Mouse (Mus musculus): ENCODE data around the gene Ift172. TPM values are rescaled to one million over a fixed set of nuclear protein-coding genes. Genes with fewer than 3 reads are reported as not detected.

Ift172 gene
- polyA plus RNA-seq (2012; rRNA removed) (3.6 and 3.7 TPM in 2 replicates), polyA plus RNA-seq (2014; fragmentation: Nextera tagmentation; extraction: Ambion mirVana) (3.1 and 3.3 TPM in 2 replicates)

DNA sequence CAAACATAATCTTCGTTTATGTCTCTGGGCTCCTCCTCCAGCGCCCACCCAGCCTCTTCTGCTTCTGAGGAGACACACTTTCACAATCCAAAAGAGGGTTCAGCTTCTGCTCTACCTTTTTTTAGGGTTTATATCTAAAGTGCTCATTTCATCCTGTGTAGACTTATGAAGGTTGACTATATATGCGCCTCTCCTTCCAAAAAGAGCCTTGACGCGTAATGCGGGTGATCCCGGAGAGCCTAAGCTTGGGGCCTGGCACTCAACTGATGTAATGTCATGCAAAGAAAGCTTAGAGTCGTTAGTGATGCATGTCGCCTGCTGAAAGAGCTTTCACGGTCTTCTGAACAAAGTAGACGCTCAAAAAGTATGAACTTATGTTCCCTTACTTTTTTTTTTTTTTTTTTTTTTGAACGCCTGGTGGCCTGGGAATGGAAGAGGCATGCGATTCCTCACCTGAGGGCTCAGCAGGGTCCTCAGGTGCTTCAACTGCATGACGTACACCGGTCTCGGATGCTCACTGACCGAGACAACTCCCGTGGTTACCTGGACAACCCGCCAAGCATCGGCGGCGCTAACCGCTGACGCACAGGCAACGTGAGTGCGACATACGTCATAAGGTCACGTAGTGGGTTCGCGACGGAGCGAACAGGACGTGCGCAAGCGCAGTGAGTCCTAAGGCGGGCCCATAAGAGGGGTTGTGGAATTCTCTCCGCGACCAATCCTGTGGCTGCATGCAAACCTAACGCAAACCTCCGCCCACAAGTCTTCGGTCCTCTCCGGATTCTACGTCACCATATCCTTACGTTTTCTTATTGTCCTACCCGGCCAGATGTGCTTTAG is at the start of gene Ift172:
Gene Ift172 (minus strand): TSS at position 596 of the 840 bp plus-strand sequence.
- peak; percentile 95 for ATAC-seq (ENCODE audit: insufficient read depth)
- peaks cover 6 to 16% of the 10 kb centered on the region in 2 experiments for H3K4me1 ChIP-seq (replicated peaks; ENCODE audit: control insufficient read depth in 2 of 2, insufficient read depth in 2 of 2, low read length in 1 of 2)
- H3K4me2 ChIP-seq (ENCODE audit: low read depth) = peak within 1 kb of the TSS; percentile 94
- peaks cover 14% of the 10 kb centered on the region for H3K27me3 ChIP-seq (ENCODE audit: control insufficient read depth, insufficient read depth, low read length)
- H3K9me3 ChIP-seq (ENCODE audit: control insufficient read depth, low read length) = no peaks in the 10 kb centered on the region
- peak within 1 kb of the TSS; percentile 66 for H3K27ac ChIP-seq
- WGBS (ENCODE audit: insufficient replicate concordance) = 2% methylated on average over 45 of the region's 45 CpGs
- no peaks in the 10 kb centered on the region for H3K36me3 ChIP-seq (replicated peaks; ENCODE audit: control insufficient read depth, insufficient read depth, low read depth)
- TF ChIP-seq EP300 (IDR thresholded peaks at IDR 0.05; ENCODE audit: low read depth) (no peak), CTCF (IDR thresholded peaks at IDR 0.05; ENCODE audit: low read depth) (0 out of 2 replicates have a peak, but pooled peaks have one; percentile 15)
- H3K4me3 ChIP-seq (ENCODE audit: insufficient read depth in 1 of 2, low read depth in 2 of 2, low read length in 2 of 2) = peak within 1 kb of the TSS; percentile 70 to 83
- peak; percentile 95 to 96 (median 96) for DNase-seq (ENCODE audit: low read depth in 3 of 3, low spot score in 3 of 3)
- H3K9ac ChIP-seq (replicated peaks) = peak within 1 kb of the TSS; percentile 71

DNA sequence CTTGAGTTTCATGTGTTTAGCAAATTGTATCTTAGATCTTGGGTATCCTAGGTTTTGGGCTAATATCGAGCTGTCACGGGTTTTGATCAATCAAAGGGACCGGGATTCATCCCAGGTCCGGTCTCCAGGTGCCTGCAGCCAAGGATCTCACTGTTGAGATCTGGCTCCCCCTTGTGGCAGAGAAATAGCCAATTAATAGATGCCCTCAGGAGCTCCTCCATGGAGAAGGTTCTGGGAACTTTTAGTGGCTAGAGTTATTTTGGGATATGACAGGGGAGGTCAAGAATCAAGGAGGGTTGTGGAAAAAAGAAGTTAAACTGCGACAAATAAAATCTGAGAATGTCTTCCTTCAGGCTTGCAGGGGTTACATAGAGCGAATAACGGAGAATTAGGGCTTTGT is 37.3 kb upstream of the Ift172 start:
- Histone ChIP-seq H3K9ac (replicated peaks) (no peak overlapping the region), H3K4me1 (replicated peaks; ENCODE audit: control insufficient read depth in 2 of 2, insufficient read depth in 2 of 2, low read length in 1 of 2) (no peaks in the 10 kb centered on the region), H3K27ac (no peak overlapping the region), H3K27me3 (ENCODE audit: control insufficient read depth, insufficient read depth, low read length) (no peaks in the 10 kb centered on the region), H3K4me2 (ENCODE audit: low read depth) (no peak overlapping the region), H3K36me3 (replicated peaks; ENCODE audit: control insufficient read depth, insufficient read depth, low read depth) (no peaks in the 10 kb centered on the region), H3K9me3 (ENCODE audit: control insufficient read depth, low read length) (no peaks in the 10 kb centered on the region), H3K4me3 (ENCODE audit: insufficient read depth in 1 of 2, low read depth in 2 of 2, low read length in 2 of 2) (no peak overlapping the region)
- ATAC-seq (ENCODE audit: insufficient read depth) (no peak), DNase-seq (ENCODE audit: low read depth in 3 of 3, low spot score in 3 of 3) (peak; percentile 23 to 24 (median 24))
- TF ChIP-seq CTCF (IDR thresholded peaks at IDR 0.05; ENCODE audit: low read depth) (peak; percentile 74), EP300 (IDR thresholded peaks at IDR 0.05; ENCODE audit: low read depth) (no peak)
- WGBS (ENCODE audit: insufficient replicate concordance) = 31% methylated on average over 7 of the region's 7 CpGs

GRCm38 (mm10) chr5:31326850-31327249 is 35.9 kb upstream of the Ift172 start:
- DNase-seq (ENCODE audit: low read depth in 3 of 3, low spot score in 3 of 3) = no peak
- no peak overlapping the region for H3K27ac ChIP-seq
- no peaks in the 10 kb centered on the region for H3K9me3 ChIP-seq (ENCODE audit: control insufficient read depth, low read length)
- 0 out of 2 replicates have a peak, but pooled peaks have one; percentile 34 for TF ChIP-seq CTCF (IDR thresholded peaks at IDR 0.05; ENCODE audit: low read depth)
- TF ChIP-seq EP300 (IDR thresholded peaks at IDR 0.05; ENCODE audit: low read depth) = no peak
- H3K4me2 ChIP-seq (ENCODE audit: low read depth) = no peak overlapping the region
- ATAC-seq (ENCODE audit: insufficient read depth) = no peak
- no peak overlapping the region for H3K4me3 ChIP-seq (ENCODE audit: insufficient read depth in 1 of 2, low read depth in 2 of 2, low read length in 2 of 2)
- H3K27me3 ChIP-seq (ENCODE audit: control insufficient read depth, insufficient read depth, low read length) = no peaks in the 10 kb centered on the region
- WGBS (ENCODE audit: insufficient replicate concordance) = 14% methylated on average over 5 of the region's 5 CpGs
- H3K9ac ChIP-seq (replicated peaks) = no peak overlapping the region
- H3K36me3 ChIP-seq (replicated peaks; ENCODE audit: control insufficient read depth, insufficient read depth, low read depth) = no peaks in the 10 kb centered on the region
- H3K4me1 ChIP-seq (replicated peaks; ENCODE audit: control insufficient read depth in 2 of 2, insufficient read depth in 2 of 2, low read length in 1 of 2) = no peaks in the 10 kb centered on the region

- no peaks in the 10 kb centered on the region for H3K4me1 ChIP-seq (replicated peaks; ENCODE audit: control insufficient read depth in 2 of 2, insufficient read depth in 2 of 2, low read length in 1 of 2)
- TF ChIP-seq CTCF (IDR thresholded peaks at IDR 0.05; ENCODE audit: low read depth) = no peak
- no peak for TF ChIP-seq EP300 (IDR thresholded peaks at IDR 0.05; ENCODE audit: low read depth)
- no peaks in the 10 kb centered on the region for H3K27me3 ChIP-seq (ENCODE audit: control insufficient read depth, insufficient read depth, low read length)
- no peak overlapping the region for H3K27ac ChIP-seq
- 41% methylated on average over 3 of the region's 3 CpGs for WGBS (ENCODE audit: insufficient replicate concordance)
- no peak overlapping the region for H3K9ac ChIP-seq (replicated peaks)
- H3K4me3 ChIP-seq (ENCODE audit: insufficient read depth in 1 of 2, low read depth in 2 of 2, low read length in 2 of 2) = no peak overlapping the region
- H3K4me2 ChIP-seq (ENCODE audit: low read depth) = no peak overlapping the region
- no peak for DNase-seq (ENCODE audit: low read depth in 3 of 3, low spot score in 3 of 3)
- ATAC-seq (ENCODE audit: insufficient read depth) = no peak
- no peaks in the 10 kb centered on the region for H3K9me3 ChIP-seq (ENCODE audit: control insufficient read depth, low read length)
- no peaks in the 10 kb centered on the region for H3K36me3 ChIP-seq (replicated peaks; ENCODE audit: control insufficient read depth, insufficient read depth, low read depth)
These were observed 33.2 kb upstream of the Ift172 start for GRCm38 (mm10) chr5:31324085-31324484.

DNA sequence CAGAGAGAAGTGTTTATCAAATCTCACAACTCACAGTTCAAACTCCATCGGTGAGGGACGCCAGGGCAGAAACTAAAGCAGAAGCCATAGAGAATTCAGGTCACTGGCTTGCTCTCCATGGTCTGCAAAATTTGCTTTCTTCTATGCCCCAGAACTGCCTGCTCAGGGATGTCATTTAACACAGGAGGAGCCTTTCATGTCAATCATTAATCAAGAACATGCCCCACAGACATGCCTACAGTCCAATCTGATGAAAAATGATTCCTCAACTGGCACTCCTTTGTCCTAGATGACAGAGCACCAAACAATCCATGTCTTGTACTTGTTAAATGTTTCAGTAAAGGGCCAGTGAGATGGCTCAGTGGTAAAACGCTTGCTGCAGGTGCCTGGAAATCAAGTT is 31.9 kb upstream of the Ift172 start:
- H3K27me3 ChIP-seq (ENCODE audit: control insufficient read depth, insufficient read depth, low read length) = no peaks in the 10 kb centered on the region
- no peak overlapping the region for H3K27ac ChIP-seq
- H3K9ac ChIP-seq (replicated peaks) = no peak overlapping the region
- H3K36me3 ChIP-seq (replicated peaks; ENCODE audit: control insufficient read depth, insufficient read depth, low read depth) = no peaks in the 10 kb centered on the region
- no peak for TF ChIP-seq CTCF (IDR thresholded peaks at IDR 0.05; ENCODE audit: low read depth)
- TF ChIP-seq EP300 (IDR thresholded peaks at IDR 0.05; ENCODE audit: low read depth) = no peak
- no peaks in the 10 kb centered on the region for H3K4me1 ChIP-seq (replicated peaks; ENCODE audit: control insufficient read depth in 2 of 2, insufficient read depth in 2 of 2, low read length in 1 of 2)
- H3K9me3 ChIP-seq (ENCODE audit: control insufficient read depth, low read length) = no peaks in the 10 kb centered on the region
- no peak overlapping the region for H3K4me2 ChIP-seq (ENCODE audit: low read depth)
- WGBS (ENCODE audit: insufficient replicate concordance) = 62% methylated on average over 3 of the region's 3 CpGs
- DNase-seq (ENCODE audit: low read depth in 3 of 3, low spot score in 3 of 3) (no peak), ATAC-seq (ENCODE audit: insufficient read depth) (no peak)
- H3K4me3 ChIP-seq (ENCODE audit: insufficient read depth in 1 of 2, low read depth in 2 of 2, low read length in 2 of 2) = no peak overlapping the region
